Mouse (Mus musculus) C2C12 (cell line): ENCODE results near the gene Sf3a2.

Source experiments
- CEBPB ChIP-seq: IDR thresholded peaks from one replicate; pipeline ENCODE4 v1.6.1; 2011; ENCODE audit warnings: low read depth, mild to moderate bottlenecking, control low read depth, moderate library complexity
- CTCF ChIP-seq: IDR thresholded peaks from one replicate; pipeline ENCODE4 v1.5.1; 2011; ENCODE audit not compliant: control insufficient read depth, insufficient read depth, insufficient read length
- FOSL1 ChIP-seq: IDR thresholded peaks from one replicate; pipeline ENCODE4 v1.8.0; 2011; ENCODE audit warnings: mild to moderate bottlenecking, low read length; ENCODE audit not compliant: poor library complexity, insufficient read depth, severe bottlenecking
- MAX ChIP-seq: IDR thresholded peaks from one replicate; pipeline ENCODE4 v1.6.1; 2011; ENCODE audit warnings: mild to moderate bottlenecking, control low read depth
- MYOD1 ChIP-seq: IDR thresholded peaks from one replicate; pipeline ENCODE4 v1.6.1; 2011; ENCODE audit warnings: low read depth; ENCODE audit not compliant: control insufficient read depth, insufficient read length
- MYOG ChIP-seq: IDR thresholded peaks from one replicate; pipeline ENCODE4 v1.6.1; 2011; ENCODE audit not compliant: control insufficient read depth, insufficient read length; ENCODE audit errors: extremely low read depth
- USF1 ChIP-seq: IDR thresholded peaks from one replicate; pipeline ENCODE4 v1.6.1; 2011; ENCODE audit warnings: low read depth, mild to moderate bottlenecking, control low read depth, moderate library complexity

GRCm38 (mm10) chr10:80793803-80794202 lies 4.2 kb upstream of the Sf3a2 start:
- TF ChIP-seq USF1 (no peak), CTCF (no peak), CEBPB (no peak), FOSL1 (no peak), MAX (no peak), MYOG (no peak), MYOD1 (peak; percentile 3)
